Mouse (Mus musculus) liver, adult 2 months (tissue): Measurements from ENCODE around the gene Dhh.

Experiments used
- CTCF ChIP-seq: fragments of 200-500 bp; IDR thresholded peaks from 2 replicates; pipeline ENCODE4 v1.5.1; 2011; ENCODE audit warnings: low read depth, low read length, control low read depth
- POLR2A ChIP-seq: fragments of 200-500 bp; IDR thresholded peaks from 2 replicates; pipeline ENCODE4 v1.6.1; 2011; ENCODE audit warnings: low read length, control low read depth; ENCODE audit not compliant: insufficient read depth; ENCODE audit errors: extremely low read depth

- TF ChIP-seq CTCF (no peak), POLR2A (no peak)
These were observed 4.2 kb downstream of the Dhh start, which contains the start of gene Rhebl1 for GRCm38 (mm10) chr15:98893940-98894745.
